Mouse (Mus musculus) embryonic fibroblast, embryonic 13.5 days (primary cell): Measurements from ENCODE around the gene Pfn5.

Experiments
- CTCF ChIP-seq: IDR thresholded peaks from 2 replicates; pipeline ENCODE4 v1.5.1; 2011; ENCODE audit warnings: mild to moderate bottlenecking, control low read depth, low read length, moderate library complexity, borderline replicate concordance; ENCODE audit not compliant: insufficient read depth
- POLR2A ChIP-seq: IDR thresholded peaks from 2 replicates; pipeline ENCODE4 v1.6.1; 2011; ENCODE audit warnings: low read depth, mild to moderate bottlenecking, control low read depth, low read length, moderate library complexity

- TF ChIP-seq CTCF (no peak), POLR2A (no peak)
Observed at GRCm38 (mm10) chrX:95557887-95558286, at the start of gene Pfn5, which contains the start of gene Asb12.
